Mouse (Mus musculus): Measurements from ENCODE around the gene Zbtb25.

GRCm38 (mm10) chr12:76361405-76362302 lies 7.7 kb downstream of the Zbtb25 start:
- TF ChIP-seq CEBPB (IDR thresholded peaks at IDR 0.05; ENCODE audit: low read depth) (no peak), CTCF (IDR thresholded peaks at IDR 0.05; ENCODE audit: control insufficient read depth, insufficient read depth, insufficient read length) (no peak), USF1 (IDR thresholded peaks at IDR 0.05; ENCODE audit: low read depth) (no peak)

All from C2C12 (cell line).